ENCODE assay signal across 24 mouse cellular contexts in genomic region chr8:77484266-77484665, GRCm38 (mm10). TPM values are rescaled to one million over a fixed set of nuclear protein-coding genes. Genes with fewer than 3 reads are reported as not detected.
DNase-seq lines count a peak whose midpoint lies in the region; ATAC-seq and TF ChIP-seq lines count a peak whose summit lies in the region.
"Had no signal": no experiment of that assay in that cellular context is flagged by ENCODE, and none has a peak within 500 bp of the region (broad histone marks: within the 10 kb centered on the region; RNA-seq: fewer than 3 reads in every experiment).

No protein-coding gene starts in this region.

- no peaks in the 10 kb centered on the region for H3K27me3 ChIP-seq in heart, adult 2 months (ENCODE audit: control insufficient read depth, insufficient read depth, low read length)
- H3K27me3 ChIP-seq in megakaryocyte, embryonic 14.5 days (replicated peaks), result no peaks in the 10 kb centered on the region
- H3K27me3 ChIP-seq in midbrain, embryonic 14.5 days (ENCODE audit: control insufficient read depth, insufficient read depth, low read length), result no peaks in the 10 kb centered on the region
- H3K27me3 ChIP-seq: embryonic facial prominence, embryonic 13.5 days; forebrain, embryonic 15.5 days; limb, embryonic 13.5 days; neural tube, embryonic 13.5 days; Patski had no signal

- H3K9ac ChIP-seq in heart, adult 2 months (ENCODE audit: low read depth, low read length), result no peak overlapping the region
- H3K9ac ChIP-seq in midbrain, embryonic 14.5 days (replicated peaks; ENCODE audit: low read length), result no peak overlapping the region
- H3K9ac ChIP-seq: embryonic facial prominence, embryonic 13.5 days; forebrain, embryonic 15.5 days; limb, embryonic 13.5 days; neural tube, embryonic 13.5 days had no signal

- intact Hi-C loops in heart, adult 2 months (cut with DNase I), result no loop called here
- intact Hi-C loops in heart, postnatal 10 days (cut with DNase I), result loop anchor here (5.0 kb wide), 1 partner anchor 33 kb away; the partner anchor contains the start of gene Arhgap10

- H3K4me3 ChIP-seq in heart, adult 2 months, result no peak overlapping the region
- H3K4me3 ChIP-seq in megakaryocyte, embryonic 14.5 days (replicated peaks), result peak overlapping the region; percentile 83
- no peak overlapping the region for H3K4me3 ChIP-seq in macrophage (ENCODE audit: inconsistent target)
- H3K4me3 ChIP-seq in midbrain, embryonic 14.5 days (replicated peaks; ENCODE audit: low read depth, low read length), result no peak overlapping the region
- H3K4me3 ChIP-seq: embryonic facial prominence, embryonic 13.5 days; forebrain, embryonic 10.5 days; forebrain, embryonic 15.5 days; layer of hippocampus, adult 2 months; limb, embryonic 13.5 days; neural tube, embryonic 13.5 days had no signal

- WGBS in heart, adult 2 months, result 70% methylated on average over 7 of the region's 7 CpGs
- 85% methylated on average over 7 of the region's 7 CpGs for WGBS in macrophage (ENCODE audit: missing documents)
- 68% methylated on average over 7 of the region's 7 CpGs for WGBS in midbrain, embryonic 14.5 days

- ATAC-seq in megakaryocyte, adult 5-6 weeks (ENCODE audit: poor library complexity, severe bottlenecking), result no peak
- no peak for ATAC-seq in midbrain, embryonic 14.5 days (ENCODE audit: low FRiP score, low TSS enrichment)
- ATAC-seq: forebrain, embryonic 15.5 days; hindbrain, embryonic 16.5 days; lung, postnatal 0 days; Patski had no signal

- H3K4me1 ChIP-seq in heart, adult 2 months (ENCODE audit: control insufficient read depth, insufficient read depth, low read length), result peaks cover 36% of the 10 kb centered on the region
- H3K4me1 ChIP-seq in megakaryocyte, embryonic 14.5 days, result peaks cover 96% of the 10 kb centered on the region
- no peaks in the 10 kb centered on the region for H3K4me1 ChIP-seq in midbrain, embryonic 14.5 days (ENCODE audit: control insufficient read depth, insufficient read depth, low read length)
- H3K4me1 ChIP-seq: forebrain, embryonic 15.5 days; neural tube, embryonic 13.5 days had no signal

- TF ChIP-seq POLR2A in heart, adult 2 months (IDR thresholded peaks at IDR 0.05; ENCODE audit: insufficient read depth, low read depth, low read length), result no peak

- H3K79me2 ChIP-seq in heart, adult 2 months (replicated peaks; ENCODE audit: control insufficient read depth, insufficient read depth, low read length), result no peaks in the 10 kb centered on the region
- peaks cover 88% of the 10 kb centered on the region for H3K79me2 ChIP-seq in macrophage (ENCODE audit: inconsistent target)

- H3K9me3 ChIP-seq in megakaryocyte, embryonic 14.5 days, result no peaks in the 10 kb centered on the region
- H3K9me3 ChIP-seq in midbrain, embryonic 14.5 days (ENCODE audit: control insufficient read depth, low read length), result no peaks in the 10 kb centered on the region
- H3K9me3 ChIP-seq: embryonic facial prominence, embryonic 13.5 days; forebrain, embryonic 10.5 days; forebrain, embryonic 15.5 days; G1E; limb, embryonic 13.5 days; neural tube, embryonic 13.5 days had no signal

- no peak overlapping the region for H3K4me2 ChIP-seq in midbrain, embryonic 14.5 days (ENCODE audit: low read length)
- H3K4me2 ChIP-seq: embryonic facial prominence, embryonic 13.5 days; forebrain, embryonic 15.5 days; limb, embryonic 13.5 days; midbrain, embryonic 11.5 days; neural tube, embryonic 13.5 days had no signal

- DNase-seq in heart, adult 2 months, result no peak
- no peak for DNase-seq in heart, postnatal 10 days
- no peak for DNase-seq in right cerebral cortex, postnatal 36 days (ENCODE audit: low spot score in 2 of 2)
- no peak for DNase-seq in midbrain, embryonic 14.5 days
- DNase-seq: adrenal gland, postnatal 14 days; kidney, adult 2 months; kidney, postnatal 36 days; right cerebral cortex, postnatal 4 days; thymus, postnatal 25 days had no signal

- no peak for TF ChIP-seq EP300 in heart, adult 2 months (IDR thresholded peaks at IDR 0.05; ENCODE audit: insufficient read depth, low read depth, low read length)

- peaks cover 2% of the 10 kb centered on the region for H3K36me3 ChIP-seq in heart, adult 2 months (ENCODE audit: control insufficient read depth, insufficient read depth, low read length)
- peaks cover 16% of the 10 kb centered on the region for H3K36me3 ChIP-seq in megakaryocyte, embryonic 14.5 days (replicated peaks; ENCODE audit: low read length)
- H3K36me3 ChIP-seq in macrophage (ENCODE audit: inconsistent target), result no peaks in the 10 kb centered on the region
- no peaks in the 10 kb centered on the region for H3K36me3 ChIP-seq in midbrain, embryonic 14.5 days (ENCODE audit: control insufficient read depth, insufficient read depth, low read length)
- H3K36me3 ChIP-seq: embryonic facial prominence, embryonic 13.5 days; forebrain, embryonic 10.5 days; forebrain, embryonic 15.5 days; limb, embryonic 13.5 days; neural tube, embryonic 13.5 days had no signal

- TF ChIP-seq CTCF in heart, adult 2 months (IDR thresholded peaks at IDR 0.05), result no peak

- H3K27ac ChIP-seq in heart, adult 2 months, result peak overlapping the region; percentile 26
- peak overlapping the region; percentile 93 for H3K27ac ChIP-seq in macrophage
- H3K27ac ChIP-seq in midbrain, embryonic 14.5 days (replicated peaks; ENCODE audit: low read depth, low read length), result no peak overlapping the region
- H3K27ac ChIP-seq: embryonic facial prominence, embryonic 13.5 days; forebrain, embryonic 15.5 days; layer of hippocampus, adult 2 months; limb, embryonic 13.5 days; neural tube, embryonic 13.5 days; stomach, postnatal 0 days had no signal

RNA-seq across cellular contexts. Expression of gene Arhgap10, which starts 33.5 kb away (rescaled TPM):
- 10 to 100 TPM; 51.4 to 58.2 TPM for total RNA-seq in heart, adult 2 months (2021)
- 22.5 and 29.9 TPM in 2 replicates for polyA plus RNA-seq in heart, adult 2 months (2012; rRNA removed)
- total RNA-seq in heart, postnatal 10 days (2021), result 10 to 100 TPM; 54.5 to 54.6 TPM
- polyA plus RNA-seq in megakaryocyte, embryonic 14.5 days (2012; ENCODE audit: insufficient read depth, low replicate concordance), result 88.6 and 107 TPM in 2 replicates
- total RNA-seq in megakaryocyte, adult 5-6 weeks (2015), result 3.9 and 5.2 TPM in 2 replicates
- 7.7 and 11.7 TPM in 2 replicates for total RNA-seq in megakaryocyte, adult 5-6 weeks (2017)
- 1,000 to 10,000 TPM in 1 of 26 experiments, 100 to 1,000 TPM in 25; 347 to 1,329 (median 426) TPM for total RNA-seq in macrophage (2018; cell fraction: chromatin; rRNA removed)
- 100 to 1,000 TPM in 2 of 26 experiments, 10 to 100 TPM in 24; 73.8 to 104 (median 89.1) TPM for total RNA-seq in macrophage (2018; cell fraction: cytosol; rRNA removed)
- total RNA-seq in macrophage (2018; cell fraction: nucleus; rRNA removed), result 100 to 1,000 TPM; 123 to 625 (median 180) TPM
- 50.4 to 116 TPM (median 74.4 TPM) in 3 replicates for polyA plus RNA-seq in macrophage (2018)
- 2.2 and 3.0 TPM in 2 replicates for polyA plus RNA-seq in midbrain, embryonic 14.5 days (2014; fragmentation: Nextera tagmentation; extraction: Ambion mirVana)
